Mouse (Mus musculus) heart, embryonic 12.5 days (tissue): ENCODE data around the gene Mia2. TPM values are rescaled to one million over a fixed set of nuclear protein-coding genes. Genes with fewer than 3 reads are reported as not detected.

Source experiments
- ATAC-seq: fragments of 200-750 bp; cut with Nextera tagmentation; 2 replicates; pipeline ENCODE4 v1.8.0; 2017; ENCODE audit warnings: moderate TSS enrichment, moderate library complexity; ENCODE audit not compliant: insufficient number of reproducible peaks, low FRiP score
- H3K27ac ChIP-seq: fragments of 300-500 bp; sonication (generic); 2 replicates; pipeline ENCODE4 v1.5.1; 2016; ENCODE audit warnings: mild to moderate bottlenecking, moderate library complexity; ENCODE audit not compliant: poor library complexity, severe bottlenecking
- H3K27me3 ChIP-seq: fragments of 300-500 bp; sonication (generic); replicated peaks from 2 replicates; pipeline ENCODE4 v1.6.1; 2016; ENCODE audit warnings: mild to moderate bottlenecking, moderate library complexity
- H3K36me3 ChIP-seq: fragments of 300-500 bp; sonication (generic); 2 replicates; pipeline ENCODE4 v1.6.1; 2016; ENCODE audit warnings: mild to moderate bottlenecking, moderate library complexity
- H3K4me1 ChIP-seq: fragments of 300-500 bp; sonication (generic); replicated peaks from 2 replicates; pipeline ENCODE4 v1.6.1; 2016; ENCODE audit warnings: mild to moderate bottlenecking
- H3K4me2 ChIP-seq: fragments of 300-500 bp; sonication (generic); 2 replicates; pipeline ENCODE4 v1.6.1; 2016; ENCODE audit warnings: mild to moderate bottlenecking, moderate library complexity
- H3K4me3 ChIP-seq: fragments of 300-500 bp; sonication (generic); 2 replicates; pipeline ENCODE4 v1.5.1; 2016; ENCODE audit warnings: mild to moderate bottlenecking
- H3K9ac ChIP-seq: fragments of 300-500 bp; sonication (generic); 2 replicates; pipeline ENCODE4 v1.6.1; 2016; ENCODE audit warnings: mild to moderate bottlenecking, moderate library complexity
- H3K9me3 ChIP-seq: fragments of 300-500 bp; sonication (generic); replicated peaks from 2 replicates; pipeline ENCODE4 v1.6.1; 2016; ENCODE audit warnings: mild to moderate bottlenecking, moderate library complexity
- WGBS: fragments of 180-500 bp; shearing (Covaris S2); methylation state at CpG from one replicate; pipeline ENCODE4 v1.1.7; 2016; 5-methylcytosine and 5-hydroxymethylcytosine counted together
- polyA plus RNA-seq: library from polyadenylated mRNA; unstranded; fragments of >200 nt; fragmentation: Nextera tagmentation; extraction: Ambion mirVana; gene quantifications from 2 replicates; pipeline ENCODE4 v1.2.1, GENCODE M21; 2016

The Mia2 gene
- polyA plus RNA-seq, 1 experiment from 2014 or later, result 48.5 TPM

- Histone ChIP-seq H3K27ac (peak within 1 kb of the TSS; percentile 92), H3K9me3 (no peaks in the 10 kb centered on the region), H3K4me2 (peak within 1 kb of the TSS; percentile 85), H3K4me1 (peaks cover 10% of the 10 kb centered on the region; the same call in 1 of the 2 replicates), H3K27me3 (no peaks in the 10 kb centered on the region), H3K4me3 (peak within 1 kb of the TSS; percentile 70), H3K9ac (peak within 1 kb of the TSS; percentile 98), H3K36me3 (peaks cover 31% of the 10 kb centered on the region)
- WGBS, result under 1% methylated on average over 43 of the region's 43 CpGs
- ATAC-seq, result peak; percentile 98
These were observed 29.0 kb upstream of the Mia2 start, which contains the start of gene Pnn for GRCm38 (mm10) chr12:59066448-59067077. TSS of gene Pnn (plus strand) at chr12:59066884.

GRCm38 (mm10) chr12:59067095-59067494 lies 28.5 kb upstream of the Mia2 start:
- peaks cover 36% of the 10 kb centered on the region for H3K36me3 ChIP-seq
- peak overlapping the region; percentile 70 for H3K27ac ChIP-seq
- H3K4me2 ChIP-seq, result peak overlapping the region; percentile 85
- no peaks in the 10 kb centered on the region for H3K27me3 ChIP-seq
- H3K4me1 ChIP-seq, result peaks cover 10% of the 10 kb centered on the region; the same call in 1 of the 2 replicates
- H3K4me3 ChIP-seq, result peak overlapping the region; percentile 70
- H3K9me3 ChIP-seq, result no peaks in the 10 kb centered on the region
- WGBS, result under 1% methylated on average over 40 of the region's 41 CpGs
- H3K9ac ChIP-seq, result peak overlapping the region; percentile 98
- ATAC-seq, result peak; percentile 58

GRCm38 (mm10) chr12:59068791-59069190 lies 26.8 kb upstream of the Mia2 start:
- Histone ChIP-seq H3K27me3 (no peaks in the 10 kb centered on the region), H3K9ac (no peak overlapping the region), H3K4me1 (peaks cover 10% of the 10 kb centered on the region; the same call in 1 of the 2 replicates), H3K27ac (no peak overlapping the region), H3K4me2 (no peak overlapping the region), H3K36me3 (peaks cover 42% of the 10 kb centered on the region), H3K9me3 (no peaks in the 10 kb centered on the region), H3K4me3 (no peak overlapping the region)
- 93% methylated on average over 13 of the region's 13 CpGs for WGBS
- no peak for ATAC-seq

- ATAC-seq, result no peak
- no peak overlapping the region for H3K27ac ChIP-seq
- H3K9ac ChIP-seq, result no peak overlapping the region
- WGBS, result 84% methylated on average over 11 of the region's 11 CpGs
- no peak overlapping the region for H3K4me2 ChIP-seq
- H3K36me3 ChIP-seq, result peaks cover 53% of the 10 kb centered on the region
- H3K27me3 ChIP-seq, result no peaks in the 10 kb centered on the region
- no peak overlapping the region for H3K4me3 ChIP-seq
- H3K9me3 ChIP-seq, result no peaks in the 10 kb centered on the region
- H3K4me1 ChIP-seq, result peaks cover 10% of the 10 kb centered on the region; the same call in 1 of the 2 replicates
These were observed 23.3 kb upstream of the Mia2 start for GRCm38 (mm10) chr12:59072286-59072685.

- Histone ChIP-seq H3K4me2 (no peak overlapping the region), H3K27me3 (no peaks in the 10 kb centered on the region), H3K4me3 (no peak overlapping the region), H3K27ac (no peak overlapping the region), H3K9ac (no peak overlapping the region), H3K36me3 (peaks cover 43% of the 10 kb centered on the region), H3K4me1 (no peaks in the 10 kb centered on the region), H3K9me3 (no peaks in the 10 kb centered on the region)
- ATAC-seq, result no peak
- 89% methylated on average over 3 of the region's 3 CpGs for WGBS
These were observed 21.5 kb upstream of the Mia2 start for GRCm38 (mm10) chr12:59074052-59074451.

GRCm38 (mm10) chr12:59076996-59077395 lies 18.6 kb upstream of the Mia2 start:
- WGBS, result 82% methylated on average over 3 of the region's 3 CpGs
- Histone ChIP-seq H3K4me1 (no peaks in the 10 kb centered on the region), H3K27me3 (no peaks in the 10 kb centered on the region), H3K4me3 (no peak overlapping the region), H3K9ac (no peak overlapping the region), H3K9me3 (no peaks in the 10 kb centered on the region), H3K4me2 (no peak overlapping the region), H3K36me3 (peaks cover 18% of the 10 kb centered on the region), H3K27ac (no peak overlapping the region)
- ATAC-seq, result no peak

- WGBS, result 89% methylated on average over 3 of the region's 3 CpGs
- Histone ChIP-seq H3K27me3 (no peaks in the 10 kb centered on the region), H3K27ac (no peak overlapping the region), H3K4me1 (no peaks in the 10 kb centered on the region), H3K36me3 (peaks cover 11% of the 10 kb centered on the region), H3K4me2 (no peak overlapping the region), H3K9ac (no peak overlapping the region), H3K4me3 (no peak overlapping the region), H3K9me3 (no peaks in the 10 kb centered on the region)
- no peak for ATAC-seq
These were observed 17.7 kb upstream of the Mia2 start for GRCm38 (mm10) chr12:59077883-59078282.

GRCm38 (mm10) chr12:59080461-59080860 lies 15.1 kb upstream of the Mia2 start:
- ATAC-seq, result no peak
- Histone ChIP-seq H3K27ac (no peak overlapping the region), H3K4me2 (no peak overlapping the region), H3K4me3 (no peak overlapping the region), H3K9ac (no peak overlapping the region), H3K9me3 (no peaks in the 10 kb centered on the region), H3K36me3 (peaks cover 1% of the 10 kb centered on the region; the same call in 1 of the 2 replicates), H3K27me3 (no peaks in the 10 kb centered on the region), H3K4me1 (no peaks in the 10 kb centered on the region)
- 85% methylated on average over 4 of the region's 4 CpGs for WGBS

GRCm38 (mm10) chr12:59084446-59084845 lies 11.2 kb upstream of the Mia2 start:
- Histone ChIP-seq H3K36me3 (no peaks in the 10 kb centered on the region), H3K9me3 (no peaks in the 10 kb centered on the region), H3K27me3 (no peaks in the 10 kb centered on the region), H3K4me1 (no peaks in the 10 kb centered on the region), H3K9ac (no peak overlapping the region), H3K4me3 (no peak overlapping the region), H3K4me2 (no peak overlapping the region), H3K27ac (no peak overlapping the region)
- 58% methylated on average over 5 of the region's 5 CpGs for WGBS
- ATAC-seq, result no peak

GRCm38 (mm10) chr12:59086171-59086570 lies 9.4 kb upstream of the Mia2 start:
- Histone ChIP-seq H3K27ac (no peak overlapping the region), H3K9ac (no peak overlapping the region), H3K9me3 (no peaks in the 10 kb centered on the region), H3K4me3 (no peak overlapping the region), H3K4me2 (no peak overlapping the region), H3K27me3 (no peaks in the 10 kb centered on the region), H3K4me1 (no peaks in the 10 kb centered on the region), H3K36me3 (no peaks in the 10 kb centered on the region)
- no peak for ATAC-seq
- 81% methylated on average over 5 of the region's 5 CpGs for WGBS

- Histone ChIP-seq H3K36me3 (no peaks in the 10 kb centered on the region), H3K4me3 (no peak overlapping the region), H3K4me1 (no peaks in the 10 kb centered on the region), H3K27ac (no peak overlapping the region), H3K9me3 (0 out of 2 replicates have a peak, but pooled peaks cover 2% of the 10 kb centered on the region), H3K4me2 (no peak overlapping the region), H3K9ac (no peak overlapping the region), H3K27me3 (no peaks in the 10 kb centered on the region)
- no peak for ATAC-seq
- 36% methylated on average over 2 of the region's 2 CpGs for WGBS
These were observed 2.1 kb upstream of the Mia2 start for GRCm38 (mm10) chr12:59093543-59093942.

GRCm38 (mm10) chr12:59104771-59105170 lies 9.2 kb downstream of the Mia2 start:
- no peak overlapping the region for H3K4me3 ChIP-seq
- H3K27ac ChIP-seq, result no peak overlapping the region
- H3K27me3 ChIP-seq, result no peaks in the 10 kb centered on the region
- no peak overlapping the region for H3K9ac ChIP-seq
- H3K9me3 ChIP-seq, result no peaks in the 10 kb centered on the region
- 52% methylated on average over 5 of the region's 5 CpGs for WGBS
- H3K36me3 ChIP-seq, result no peaks in the 10 kb centered on the region
- H3K4me2 ChIP-seq, result no peak overlapping the region
- ATAC-seq, result no peak
- no peaks in the 10 kb centered on the region for H3K4me1 ChIP-seq
